Mouse (Mus musculus): Measurements from ENCODE around the gene Prss48. TPM values are rescaled to one million over a fixed set of nuclear protein-coding genes. Genes with fewer than 3 reads are reported as not detected.
A peak's percentile ranks its signal among the peaks of the same experiment; 100 is the strongest.

The Prss48 gene
- polyA plus RNA-seq (2012; fragmentation: generic; extraction: Trizol), result not detected

DNA sequence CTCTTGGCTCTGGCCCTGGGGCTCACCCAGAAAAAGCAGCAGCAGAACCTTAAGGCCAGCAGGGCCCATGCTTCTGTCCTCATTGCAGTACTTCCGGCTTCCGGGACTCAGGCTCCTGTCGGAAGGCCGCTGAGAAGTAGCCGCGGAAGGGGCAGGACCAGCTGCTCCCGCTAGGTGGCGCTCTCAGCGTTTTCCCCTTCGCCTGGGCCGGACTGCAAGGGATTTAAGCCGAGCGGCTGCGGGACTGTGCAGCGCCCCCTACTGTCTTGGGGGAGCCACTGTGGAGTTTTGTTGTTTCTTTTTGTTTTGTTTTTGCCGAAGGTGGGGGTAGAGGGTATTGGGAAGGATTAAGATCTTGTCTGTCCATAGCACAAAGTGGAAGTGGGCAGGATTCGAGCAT, at the start of gene Prss48:
Prss48 (minus strand) TSS at position 69 of the 400 bp plus-strand sequence.
- no peak within 1 kb of the TSS for H3K4me2 ChIP-seq (ENCODE audit: low read depth)
- no peaks in the 10 kb centered on the region for H3K36me3 ChIP-seq (ENCODE audit: control insufficient read depth, insufficient read depth)
- no peaks in the 10 kb centered on the region for H3K27me3 ChIP-seq (ENCODE audit: control insufficient read depth, insufficient read depth, insufficient read length)
- no peaks in the 10 kb centered on the region for H3K79me2 ChIP-seq (ENCODE audit: control insufficient read depth, insufficient read depth)
- no peak within 1 kb of the TSS for H3K4me3 ChIP-seq
- TF ChIP-seq CEBPB (IDR thresholded peaks at IDR 0.05; ENCODE audit: insufficient read depth, poor library complexity, severe bottlenecking), result no peak
- TF ChIP-seq E2F4 (IDR thresholded peaks at IDR 0.05; ENCODE audit: insufficient read depth), result no peak
- TF ChIP-seq USF1 (IDR thresholded peaks at IDR 0.05; ENCODE audit: low read depth), result no peak
- TF ChIP-seq MYOG (IDR thresholded peaks at IDR 0.05; ENCODE audit: control insufficient read depth in 1 of 3, insufficient read depth in 1 of 3, insufficient read length in 2 of 3, low read depth in 2 of 3), result no peak
- no peak for TF ChIP-seq POLR2A (IDR thresholded peaks at IDR 0.05; ENCODE audit: insufficient read length, low read depth)
- no peak for TF ChIP-seq MAX (IDR thresholded peaks at IDR 0.05; ENCODE audit: low read depth)
- no peak for TF ChIP-seq TCF3 (IDR thresholded peaks at IDR 0.05; ENCODE audit: insufficient read length, low read depth)
- TF ChIP-seq TCF12 (IDR thresholded peaks at IDR 0.05; ENCODE audit: insufficient read depth, poor library complexity, severe bottlenecking), result no peak
- no peak within 1 kb of the TSS for H3ac ChIP-seq (ENCODE audit: control insufficient read depth, insufficient read length)

DNA sequence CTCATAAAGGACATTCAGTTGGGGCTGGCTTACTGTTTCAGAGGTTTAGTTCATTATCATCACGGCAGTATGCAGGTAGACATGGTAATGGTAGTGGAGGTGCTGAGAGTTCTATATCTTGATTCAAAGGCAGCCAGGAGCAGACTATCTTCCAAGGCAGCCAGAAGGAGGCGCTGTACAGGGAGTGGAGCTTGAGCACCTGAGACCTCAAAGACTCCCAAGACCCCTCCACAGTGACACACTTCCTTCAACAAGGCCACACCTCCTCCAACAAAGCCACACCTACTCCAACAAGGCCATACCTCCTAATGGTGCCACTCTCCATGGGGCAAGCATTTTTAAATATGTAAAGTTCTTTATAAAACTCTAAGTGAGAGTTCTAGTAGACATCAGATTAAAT, 46.8 kb upstream of the Prss48 start:
- Histone ChIP-seq H3ac (ENCODE audit: control insufficient read depth, insufficient read length) (no peak overlapping the region), H3K36me3 (ENCODE audit: control insufficient read depth, insufficient read depth) (peaks cover 4% of the 10 kb centered on the region), H3K27me3 (ENCODE audit: control insufficient read depth, insufficient read depth, insufficient read length) (no peaks in the 10 kb centered on the region), H3K4me2 (ENCODE audit: low read depth) (no peak overlapping the region), H3K4me3 (no peak overlapping the region), H3K79me2 (ENCODE audit: control insufficient read depth, insufficient read depth) (no peaks in the 10 kb centered on the region)
- TF ChIP-seq TCF12 (IDR thresholded peaks at IDR 0.05; ENCODE audit: insufficient read depth, poor library complexity, severe bottlenecking) (no peak), CEBPB (IDR thresholded peaks at IDR 0.05; ENCODE audit: insufficient read depth, poor library complexity, severe bottlenecking) (no peak), POLR2AphosphoS2 (IDR thresholded peaks at IDR 0.05; ENCODE audit: insufficient read length, low read depth) (no peak), POLR2A (IDR thresholded peaks at IDR 0.05; ENCODE audit: insufficient read length, low read depth) (no peak), MYOG (IDR thresholded peaks at IDR 0.05; ENCODE audit: control insufficient read depth in 1 of 3, insufficient read depth in 1 of 3, insufficient read length in 2 of 3, low read depth in 2 of 3) (no peak), MAX (IDR thresholded peaks at IDR 0.05; ENCODE audit: low read depth) (no peak), TCF3 (IDR thresholded peaks at IDR 0.05; ENCODE audit: insufficient read length, low read depth) (no peak), USF1 (IDR thresholded peaks at IDR 0.05; ENCODE audit: low read depth) (no peak), REST (IDR thresholded peaks at IDR 0.05; ENCODE audit: insufficient read depth, insufficient read length) (no peak), E2F4 (IDR thresholded peaks at IDR 0.05; ENCODE audit: insufficient read depth) (no peak)

DNA sequence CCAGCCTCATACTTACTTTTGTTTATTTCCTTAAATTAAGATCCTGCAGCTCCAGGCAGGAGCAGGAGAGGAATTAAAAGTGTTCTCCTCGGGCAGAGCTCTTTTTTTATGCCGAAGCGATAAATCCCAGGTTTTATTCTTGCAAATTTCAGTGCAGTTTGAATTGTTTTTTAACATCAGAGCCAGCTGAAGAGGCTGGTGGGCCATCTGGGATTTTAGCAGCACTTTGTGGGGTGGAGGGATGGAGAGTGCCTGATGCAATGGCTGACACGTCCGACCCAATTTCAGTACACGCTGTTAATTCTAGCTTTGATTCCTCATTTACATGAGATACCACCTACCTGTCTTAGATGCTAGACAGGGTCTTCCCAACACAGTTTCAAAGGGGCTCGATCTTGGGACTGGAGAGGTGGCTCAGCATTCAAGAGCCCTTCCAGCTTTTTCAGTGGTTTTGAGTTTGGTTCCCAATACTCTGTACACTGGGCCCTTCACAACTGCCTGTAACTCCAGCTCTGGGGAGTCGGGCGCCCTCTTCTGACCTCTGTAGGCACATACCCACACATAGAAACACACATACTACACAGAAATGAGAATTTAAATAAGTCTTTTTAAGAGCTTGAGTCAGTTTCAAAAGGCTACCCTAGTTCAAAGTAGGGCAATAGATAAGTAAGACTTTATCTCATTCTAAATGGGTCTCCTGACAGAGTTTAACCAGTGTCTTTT, 45.6 kb upstream of the Prss48 start:
- no peak overlapping the region for H3K4me3 ChIP-seq
- no peak overlapping the region for H3K4me2 ChIP-seq (ENCODE audit: low read depth)
- no peaks in the 10 kb centered on the region for H3K27me3 ChIP-seq (ENCODE audit: control insufficient read depth, insufficient read depth, insufficient read length)
- H3K36me3 ChIP-seq (ENCODE audit: control insufficient read depth, insufficient read depth), result peaks cover 4% of the 10 kb centered on the region
- H3K79me2 ChIP-seq (ENCODE audit: control insufficient read depth, insufficient read depth), result no peaks in the 10 kb centered on the region
- TF ChIP-seq TCF12 (IDR thresholded peaks at IDR 0.05; ENCODE audit: insufficient read depth, poor library complexity, severe bottlenecking), result no peak
- no peak for TF ChIP-seq SRF (IDR thresholded peaks at IDR 0.05; ENCODE audit: control insufficient read depth, insufficient read length, low read depth)
- TF ChIP-seq POLR2A (IDR thresholded peaks at IDR 0.05; ENCODE audit: insufficient read length, low read depth), result no peak
- TF ChIP-seq E2F4 (IDR thresholded peaks at IDR 0.05; ENCODE audit: insufficient read depth), result no peak
- no peak for TF ChIP-seq MYOD1 (IDR thresholded peaks at IDR 0.05; ENCODE audit: control insufficient read depth in 1 of 3, insufficient read length in 2 of 3, low read depth in 2 of 3)
- TF ChIP-seq MAX (IDR thresholded peaks at IDR 0.05; ENCODE audit: low read depth), result no peak
- TF ChIP-seq CEBPB (IDR thresholded peaks at IDR 0.05; ENCODE audit: insufficient read depth, poor library complexity, severe bottlenecking), result no peak
- no peak for TF ChIP-seq POLR2AphosphoS2 (IDR thresholded peaks at IDR 0.05; ENCODE audit: insufficient read length, low read depth)
- no peak for TF ChIP-seq USF1 (IDR thresholded peaks at IDR 0.05; ENCODE audit: low read depth)
- TF ChIP-seq MYOG (IDR thresholded peaks at IDR 0.05; ENCODE audit: control insufficient read depth in 1 of 3, insufficient read depth in 1 of 3, insufficient read length in 2 of 3, low read depth in 2 of 3), result no peak
- no peak for TF ChIP-seq REST (IDR thresholded peaks at IDR 0.05; ENCODE audit: insufficient read depth, insufficient read length)
- no peak for TF ChIP-seq TCF3 (IDR thresholded peaks at IDR 0.05; ENCODE audit: insufficient read length, low read depth)
- H3ac ChIP-seq (ENCODE audit: control insufficient read depth, insufficient read length), result no peak overlapping the region

DNA sequence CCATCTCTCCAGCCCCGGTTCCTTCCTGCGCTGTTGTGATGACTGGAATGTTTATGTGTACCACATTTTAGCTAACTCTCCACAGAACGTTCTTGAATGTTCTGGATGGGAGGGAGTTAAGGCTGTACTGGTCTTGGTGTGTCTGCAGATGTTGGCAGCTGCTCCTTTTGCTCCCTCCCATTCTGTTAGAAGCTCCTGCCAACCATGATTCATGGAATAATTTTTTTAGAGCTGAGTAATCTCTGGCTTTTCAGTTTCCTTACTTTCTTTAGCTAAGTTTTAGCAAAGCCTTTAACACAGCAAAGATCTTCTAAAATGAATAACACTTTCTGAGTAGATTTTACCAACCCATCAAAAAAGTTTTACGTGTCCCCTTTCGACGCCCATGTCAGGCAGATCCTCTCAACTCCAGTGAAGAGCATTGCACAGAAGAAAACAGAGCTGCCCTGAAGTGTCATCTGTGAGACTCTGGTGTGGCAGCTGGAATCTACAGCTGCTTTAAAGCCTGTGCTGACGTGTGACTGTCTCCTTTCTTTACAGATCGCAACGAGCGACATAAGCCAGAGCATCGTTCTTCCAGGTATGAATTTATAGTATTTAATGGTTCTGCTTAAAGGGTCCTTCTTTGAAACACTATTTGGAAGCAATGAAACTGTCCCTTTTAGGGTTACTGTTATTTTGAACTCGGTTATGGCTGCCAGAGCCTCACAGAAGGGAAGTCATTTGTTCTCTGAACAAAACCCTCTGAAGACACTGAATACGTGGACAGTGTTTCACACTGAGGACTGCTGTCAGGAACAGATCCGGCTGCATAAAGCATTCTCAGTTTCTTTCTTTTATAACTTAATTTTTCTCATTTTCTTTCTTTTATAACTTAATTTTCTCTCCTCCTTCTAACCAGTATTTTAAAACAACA, 38.3 kb upstream of the Prss48 start:
- Histone ChIP-seq H3K4me2 (ENCODE audit: low read depth) (peak overlapping the region; percentile 75), H3K79me2 (ENCODE audit: control insufficient read depth, insufficient read depth) (no peaks in the 10 kb centered on the region), H3K4me3 (no peak overlapping the region), H3K36me3 (ENCODE audit: control insufficient read depth, insufficient read depth) (no peaks in the 10 kb centered on the region), H3ac (ENCODE audit: control insufficient read depth, insufficient read length) (no peak overlapping the region), H3K27me3 (ENCODE audit: control insufficient read depth, insufficient read depth, insufficient read length) (no peaks in the 10 kb centered on the region)
- TF ChIP-seq MAX (IDR thresholded peaks at IDR 0.05; ENCODE audit: low read depth) (no peak), MYOD1 (IDR thresholded peaks at IDR 0.05; ENCODE audit: control insufficient read depth in 1 of 3, insufficient read length in 2 of 3, low read depth in 2 of 3) (peak in 2 of 3 experiments; percentile 9 to 31)

Measured in myocyte (in vitro differentiated cells).